Mouse (Mus musculus) embryonic fibroblast, embryonic 13.5 days (primary cell): ENCODE measurements around the gene Hhex.

ENCODE experiments used
- CTCF ChIP-seq: IDR thresholded peaks from 2 replicates; pipeline ENCODE4 v1.5.1; 2011; ENCODE audit warnings: mild to moderate bottlenecking, control low read depth, low read length, moderate library complexity, borderline replicate concordance; ENCODE audit not compliant: insufficient read depth
- POLR2A ChIP-seq: IDR thresholded peaks from 2 replicates; pipeline ENCODE4 v1.6.1; 2011; ENCODE audit warnings: low read depth, mild to moderate bottlenecking, control low read depth, low read length, moderate library complexity

DNA sequence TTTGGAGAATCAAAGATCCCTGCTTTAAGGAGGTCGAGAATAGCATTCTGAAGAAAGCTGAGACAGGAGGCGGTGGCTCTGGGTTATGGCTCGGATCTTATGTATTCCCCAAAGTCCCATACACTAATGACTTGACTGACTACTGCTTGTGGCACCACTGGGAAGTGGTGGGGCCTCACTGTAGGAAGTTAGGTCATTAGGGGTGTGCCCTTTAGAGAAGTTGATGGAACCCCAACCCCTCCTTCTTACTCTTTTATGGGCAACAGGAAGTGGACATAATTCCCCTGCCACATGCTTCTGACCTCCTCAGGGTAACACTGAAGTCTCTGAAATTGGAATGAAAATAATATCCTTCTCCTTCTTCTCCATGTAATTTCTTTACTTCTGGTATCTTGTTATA is 38.0 kb downstream of the Hhex start:
- TF ChIP-seq POLR2A = no peak
- no peak for TF ChIP-seq CTCF
